Mouse (Mus musculus) lung, adult 2 months (tissue): ENCODE results near the gene Slc5a2.

Experiments used
- CTCF ChIP-seq: fragments of 200-500 bp; IDR thresholded peaks from 2 replicates; pipeline ENCODE4 v1.5.1; 2011; ENCODE audit warnings: mild to moderate bottlenecking, low read length, control low read depth; ENCODE audit not compliant: insufficient read depth
- POLR2A ChIP-seq: fragments of 200-500 bp; IDR thresholded peaks from 2 replicates; pipeline ENCODE4 v1.6.1; 2011; ENCODE audit warnings: low read depth, mild to moderate bottlenecking, control low read depth, low read length, borderline replicate concordance; ENCODE audit errors: extremely low read depth

- TF ChIP-seq CTCF (no peak), POLR2A (no peak)
These were observed 2.4 kb downstream of the Slc5a2 start for GRCm38 (mm10) chr7:128267813-128268212.
